Mouse (Mus musculus): ENCODE measurements around the gene Prex1. TPM values are rescaled to one million over a fixed set of nuclear protein-coding genes. Genes with fewer than 3 reads are reported as not detected.

The Prex1 gene
- total and polyA plus RNA-seq, 3 experiments, result 5.5 to 19.5 (median 18.5) TPM

- no peaks in the 10 kb centered on the region for H3K9me3 ChIP-seq (replicated peaks; ENCODE audit: low read length)
- dilution Hi-C loops (cut with MboI; ENCODE audit: extremely low pct_ligation_motif_present, extremely low pct_unique_long_range_greater_than_20kb, low sequenced_read_pairs), result no loop called here
- no peak overlapping the region for H3K27ac ChIP-seq (ENCODE audit: insufficient read depth, low read depth)
- H3K4me2 ChIP-seq (ENCODE audit: insufficient read depth, low read depth, poor library complexity, severe bottlenecking), result no peak overlapping the region
- H3K79me2 ChIP-seq (replicated peaks; ENCODE audit: control insufficient read depth, extremely low read depth, insufficient read depth, poor library complexity, severe bottlenecking), result no peaks in the 10 kb centered on the region
- no peak for DNase-seq (ENCODE audit: extremely low read depth)
- peaks cover 41 to 97% of the 10 kb centered on the region in 2 experiments for H3K36me3 ChIP-seq (replicated peaks in 1 of 2; ENCODE audit: control insufficient read depth in 1 of 2, insufficient read depth in 1 of 2, low read length in 1 of 2)
- no peak overlapping the region for H3K9ac ChIP-seq (ENCODE audit: insufficient read depth, low read depth)
- TF ChIP-seq JUN (IDR thresholded peaks at IDR 0.05; ENCODE audit: insufficient read depth, low read depth, low read length) (no peak), MAZ (IDR thresholded peaks at IDR 0.05; ENCODE audit: low read depth, low read length) (no peak), POLR2A (IDR thresholded peaks at IDR 0.05; ENCODE audit: low read depth, low read length) (no peak), USF1 (IDR thresholded peaks at IDR 0.05; ENCODE audit: low read depth, low read length) (no peak), EP300 (IDR thresholded peaks at IDR 0.05; ENCODE audit: low read length) (no peak), NRF1 (IDR thresholded peaks at IDR 0.05; ENCODE audit: low read depth, low read length) (no peak), SMC3 (IDR thresholded peaks at IDR 0.05; ENCODE audit: low read depth, low read length) (no peak), SIN3A (IDR thresholded peaks at IDR 0.05; ENCODE audit: low read length) (no peak), MEF2A (IDR thresholded peaks at IDR 0.05; ENCODE audit: borderline replicate concordance, low read depth, low read length) (no peak), MAX (IDR thresholded peaks at IDR 0.05; ENCODE audit: low read length) (no peak), GABPA (IDR thresholded peaks at IDR 0.05; ENCODE audit: insufficient replicate concordance, low read depth, low read length) (no peak), CHD2 (IDR thresholded peaks at IDR 0.05; ENCODE audit: low read length) (no peak), ZC3H11A (IDR thresholded peaks at IDR 0.05; ENCODE audit: low read depth, low read length) (no peak), TBP (conservative IDR thresholded peaks at IDR 0.05; ENCODE audit: low read depth, low read length) (no peak), IRF4 (IDR thresholded peaks at IDR 0.05; ENCODE audit: low read depth, low read length) (no peak), ZKSCAN1 (IDR thresholded peaks at IDR 0.05; ENCODE audit: borderline replicate concordance, low read depth, low read length) (no peak), RAD21 (IDR thresholded peaks at IDR 0.05; ENCODE audit: low read depth, low read length) (no peak)
- H3K4me3 ChIP-seq (replicated peaks in 1 of 3; ENCODE audit: low read depth in 2 of 3, low read length in 2 of 3, poor library complexity in 1 of 3), result no peak overlapping the region
- H3K4me1 ChIP-seq (ENCODE audit: control insufficient read depth in 1 of 2, insufficient read depth in 2 of 2), result peaks cover 0 to 11% of the 10 kb centered on the region in 2 experiments; a peak in 1 of 4 replicates
- no peaks in the 10 kb centered on the region for H3K27me3 ChIP-seq (replicated peaks)
- in situ Hi-C loops (cut with MboI; ENCODE audit: low pct_ligation_motif_present, low pct_unique_long_range_greater_than_20kb, low sequenced_read_pairs), result no loop called here
Measured at GRCm38 (mm10) chr2:166575419-166575818, 138.2 kb downstream of the Prex1 start.

GRCm38 (mm10) chr2:166574934-166575333 lies 138.7 kb downstream of the Prex1 start:
- Histone ChIP-seq H3K4me3 (replicated peaks in 1 of 3; ENCODE audit: low read depth in 2 of 3, low read length in 2 of 3, poor library complexity in 1 of 3) (no peak overlapping the region), H3K27me3 (replicated peaks) (no peaks in the 10 kb centered on the region), H3K9me3 (replicated peaks; ENCODE audit: low read length) (no peaks in the 10 kb centered on the region), H3K4me1 (ENCODE audit: control insufficient read depth in 1 of 2, insufficient read depth in 2 of 2) (peaks cover 0 to 11% of the 10 kb centered on the region in 2 experiments; a peak in 1 of 4 replicates), H3K4me2 (ENCODE audit: insufficient read depth, low read depth, poor library complexity, severe bottlenecking) (no peak overlapping the region), H3K9ac (ENCODE audit: insufficient read depth, low read depth) (no peak overlapping the region), H3K79me2 (replicated peaks; ENCODE audit: control insufficient read depth, extremely low read depth, insufficient read depth, poor library complexity, severe bottlenecking) (no peaks in the 10 kb centered on the region), H3K36me3 (replicated peaks in 1 of 2; ENCODE audit: control insufficient read depth in 1 of 2, insufficient read depth in 1 of 2, low read length in 1 of 2) (peaks cover 42 to 97% of the 10 kb centered on the region in 2 experiments), H3K27ac (ENCODE audit: insufficient read depth, low read depth) (no peak overlapping the region)
- in situ Hi-C loops (cut with MboI; ENCODE audit: low pct_ligation_motif_present, low pct_unique_long_range_greater_than_20kb, low sequenced_read_pairs) (loop anchor here (25.0 kb wide), 1 partner anchor 238 kb away; no protein-coding TSS in a partner anchor), dilution Hi-C loops (cut with MboI; ENCODE audit: extremely low pct_ligation_motif_present, extremely low pct_unique_long_range_greater_than_20kb, low sequenced_read_pairs) (no loop called here)
- TF ChIP-seq BHLHE40 (IDR thresholded peaks at IDR 0.05; ENCODE audit: low read depth, low read length) (no peak), ZKSCAN1 (IDR thresholded peaks at IDR 0.05; ENCODE audit: borderline replicate concordance, low read depth, low read length) (no peak), CTCF (conservative IDR thresholded peaks at IDR 0.05 in 1 of 2, IDR thresholded peaks at IDR 0.05 in 1 of 2; ENCODE audit: low read depth in 2 of 2, low read length in 2 of 2) (peak; percentile 77 to 93), ELF1 (IDR thresholded peaks at IDR 0.05; ENCODE audit: low read depth, low read length) (no peak), RAD21 (IDR thresholded peaks at IDR 0.05; ENCODE audit: low read depth, low read length) (peak; percentile 87), SMC3 (IDR thresholded peaks at IDR 0.05; ENCODE audit: low read depth, low read length) (peak; percentile 81), ZMIZ1 (IDR thresholded peaks at IDR 0.05; ENCODE audit: low read depth, low read length) (no peak), E2F4 (IDR thresholded peaks at IDR 0.05; ENCODE audit: insufficient replicate concordance, low read depth, low read length) (no peak), MAX (IDR thresholded peaks at IDR 0.05; ENCODE audit: low read length) (no peak), JUN (IDR thresholded peaks at IDR 0.05; ENCODE audit: insufficient read depth, low read depth, low read length) (no peak), MEF2A (IDR thresholded peaks at IDR 0.05; ENCODE audit: borderline replicate concordance, low read depth, low read length) (no peak), KAT2A (IDR thresholded peaks at IDR 0.05; ENCODE audit: insufficient replicate concordance, low read length) (no peak), NELFE (IDR thresholded peaks at IDR 0.05; ENCODE audit: low read depth, low read length) (no peak), ZC3H11A (IDR thresholded peaks at IDR 0.05; ENCODE audit: low read depth, low read length) (peak; percentile 50; the same call in 1 of the 2 replicates), TCF12 (IDR thresholded peaks at IDR 0.05; ENCODE audit: low read depth, low read length) (no peak), ETS1 (conservative IDR thresholded peaks at IDR 0.05; ENCODE audit: low read depth, low read length) (no peak), NRF1 (IDR thresholded peaks at IDR 0.05; ENCODE audit: low read depth, low read length) (no peak), HCFC1 (IDR thresholded peaks at IDR 0.05; ENCODE audit: low read depth, low read length) (no peak), MXI1 (IDR thresholded peaks at IDR 0.05; ENCODE audit: low read depth, low read length) (no peak), CHD1 (IDR thresholded peaks at IDR 0.05; ENCODE audit: low read depth, low read length) (no peak)
- peak; percentile 57 for DNase-seq (ENCODE audit: extremely low read depth)
